ENCODE assay signal across 12 mouse cellular contexts in genomic region chr17:80786061-80786851, GRCm38 (mm10). TPM values are rescaled to one million over a fixed set of nuclear protein-coding genes. Genes with fewer than 3 reads are reported as not detected.
DNase-seq lines count a peak whose midpoint lies in the region; ATAC-seq and TF ChIP-seq lines count a peak whose summit lies in the region.
"Had no signal": no experiment of that assay in that cellular context is flagged by ENCODE, and none has a peak within 500 bp of the region (broad histone marks: within the 10 kb centered on the region; RNA-seq: fewer than 3 reads in every experiment).

No protein-coding gene starts in this region.

- H3K4me2 ChIP-seq in intestine, embryonic 14.5 days (ENCODE audit: low read length), result no peak overlapping the region
- H3K4me2 ChIP-seq in intestine, postnatal 0 days (replicated peaks; ENCODE audit: low read depth), result no peak overlapping the region
- H3K4me2 ChIP-seq in kidney, embryonic 16.5 days (replicated peaks; ENCODE audit: low read depth, low read length), result no peak overlapping the region
- H3K4me2 ChIP-seq in midbrain, embryonic 13.5 days (replicated peaks), result no peak overlapping the region
- H3K4me2 ChIP-seq: hindbrain, embryonic 13.5 days; neural tube, embryonic 12.5 days had no signal

- TF ChIP-seq CTCF in intestine, postnatal 0 days (IDR thresholded peaks at IDR 0.05; ENCODE audit: low read depth), result no peak

- H3K9me3 ChIP-seq in intestine, embryonic 14.5 days (ENCODE audit: control insufficient read depth, low read length), result peaks cover 3% of the 10 kb centered on the region; the same call in 1 of the 2 replicates
- no peaks in the 10 kb centered on the region for H3K9me3 ChIP-seq in intestine, postnatal 0 days (ENCODE audit: control insufficient read depth)
- H3K9me3 ChIP-seq in kidney, embryonic 16.5 days (ENCODE audit: low read length), result no peaks in the 10 kb centered on the region
- no peaks in the 10 kb centered on the region; the same call in 1 of the 2 replicates for H3K9me3 ChIP-seq in midbrain, embryonic 13.5 days
- H3K9me3 ChIP-seq: forebrain, embryonic 10.5 days; hindbrain, embryonic 13.5 days; neural tube, embryonic 12.5 days had no signal

- no peak overlapping the region for H3K9ac ChIP-seq in intestine, embryonic 14.5 days (ENCODE audit: low read length)
- no peak overlapping the region for H3K9ac ChIP-seq in intestine, postnatal 0 days (ENCODE audit: low read depth, low read length)
- no peak overlapping the region for H3K9ac ChIP-seq in kidney, embryonic 16.5 days (replicated peaks; ENCODE audit: low read length)
- H3K9ac ChIP-seq in midbrain, embryonic 13.5 days (replicated peaks), result no peak overlapping the region
- H3K9ac ChIP-seq: hindbrain, embryonic 13.5 days; neural tube, embryonic 12.5 days had no signal

- no peaks in the 10 kb centered on the region for H3K27me3 ChIP-seq in intestine, embryonic 14.5 days (replicated peaks; ENCODE audit: control insufficient read depth, insufficient read depth, low read length)
- no peaks in the 10 kb centered on the region for H3K27me3 ChIP-seq in intestine, postnatal 0 days (replicated peaks; ENCODE audit: control insufficient read depth, insufficient read depth, low read length)
- H3K27me3 ChIP-seq in kidney, embryonic 16.5 days (ENCODE audit: insufficient read depth, low read length), result no peaks in the 10 kb centered on the region
- no peaks in the 10 kb centered on the region for H3K27me3 ChIP-seq in midbrain, embryonic 13.5 days
- H3K27me3 ChIP-seq: hindbrain, embryonic 13.5 days; neural tube, embryonic 12.5 days had no signal

- no peak for ATAC-seq in intestine, embryonic 14.5 days (replicated peaks; ENCODE audit: low FRiP score, low TSS enrichment, low read depth)
- ATAC-seq in intestine, postnatal 0 days, result no peak
- peak; percentile 50 for ATAC-seq in kidney, embryonic 16.5 days (ENCODE audit: low FRiP score, low TSS enrichment)
- no peak for ATAC-seq in midbrain, embryonic 13.5 days

- DNase-seq in intestine, embryonic 14.5 days (ENCODE audit: low spot score), result no peak
- peak; percentile 75 for DNase-seq in R1 (ENCODE audit: low read depth, low spot score)
- peak; percentile 51 for DNase-seq in lung, postnatal 36 days
- no peak for DNase-seq in adrenal gland, postnatal 4 days (ENCODE audit: low spot score in 2 of 2)
- DNase-seq in layer of hippocampus, postnatal 25 days (ENCODE audit: extremely low spot score in 1 of 2, low spot score in 1 of 2), result no peak

- H3K36me3 ChIP-seq in intestine, embryonic 14.5 days (ENCODE audit: control insufficient read depth, insufficient read depth, low read length), result no peaks in the 10 kb centered on the region
- no peaks in the 10 kb centered on the region for H3K36me3 ChIP-seq in intestine, postnatal 0 days (ENCODE audit: control insufficient read depth, insufficient read depth)
- no peaks in the 10 kb centered on the region for H3K36me3 ChIP-seq in kidney, embryonic 16.5 days (ENCODE audit: insufficient read depth, low read length)
- H3K36me3 ChIP-seq in midbrain, embryonic 13.5 days, result no peaks in the 10 kb centered on the region
- H3K36me3 ChIP-seq: forebrain, embryonic 10.5 days; hindbrain, embryonic 13.5 days; neural tube, embryonic 12.5 days had no signal

- H3K27ac ChIP-seq in intestine, embryonic 14.5 days (ENCODE audit: low read depth), result peak overlapping the region; percentile 24
- H3K27ac ChIP-seq in intestine, postnatal 0 days (ENCODE audit: low read depth, low read length), result no peak overlapping the region
- H3K27ac ChIP-seq in kidney, embryonic 16.5 days (ENCODE audit: low read length), result peak overlapping the region; percentile 89
- H3K27ac ChIP-seq in midbrain, embryonic 13.5 days, result no peak overlapping the region
- H3K27ac ChIP-seq: forebrain, embryonic 10.5 days; hindbrain, embryonic 13.5 days; left cerebral cortex, adult 2 months; neural tube, embryonic 12.5 days had no signal

- peaks cover 7% of the 10 kb centered on the region for H3K4me1 ChIP-seq in intestine, embryonic 14.5 days (replicated peaks; ENCODE audit: control insufficient read depth, insufficient read depth, low read length)
- H3K4me1 ChIP-seq in intestine, postnatal 0 days (replicated peaks; ENCODE audit: control insufficient read depth, insufficient read depth, low read length), result 0 out of 2 replicates have a peak, but pooled peaks cover 3% of the 10 kb centered on the region
- peaks cover 40% of the 10 kb centered on the region for H3K4me1 ChIP-seq in kidney, embryonic 16.5 days (ENCODE audit: insufficient read depth, low read length)
- H3K4me1 ChIP-seq in midbrain, embryonic 13.5 days (replicated peaks), result no peaks in the 10 kb centered on the region
- H3K4me1 ChIP-seq: hindbrain, embryonic 13.5 days; neural tube, embryonic 12.5 days had no signal

- no peak overlapping the region for H3K4me3 ChIP-seq in intestine, embryonic 14.5 days (ENCODE audit: low read depth, low read length)
- H3K4me3 ChIP-seq in intestine, postnatal 0 days (ENCODE audit: low read depth, low read length), result no peak overlapping the region
- H3K4me3 ChIP-seq in kidney, embryonic 16.5 days (ENCODE audit: low read length), result no peak overlapping the region
- H3K4me3 ChIP-seq in midbrain, embryonic 13.5 days (replicated peaks), result no peak overlapping the region
- H3K4me3 ChIP-seq: forebrain, embryonic 10.5 days; hindbrain, embryonic 13.5 days; left cerebral cortex, adult 2 months; neural tube, embryonic 12.5 days had no signal

- 42% methylated on average over 8 of the region's 8 CpGs for WGBS in intestine, embryonic 14.5 days
- WGBS in intestine, postnatal 0 days, result 42% methylated on average over 8 of the region's 8 CpGs
- 38% methylated on average over 8 of the region's 8 CpGs for WGBS in kidney, embryonic 16.5 days
- WGBS in midbrain, embryonic 13.5 days, result 84% methylated on average over 8 of the region's 8 CpGs

RNA-seq across cellular contexts. Expression of gene Map4k3, which starts 58.0 kb away (rescaled TPM):
- polyA plus RNA-seq in intestine, embryonic 14.5 days (2014; fragmentation: Nextera tagmentation; extraction: Ambion mirVana), result 31.2 and 33.3 TPM in 2 replicates
- 13.5 and 13.8 TPM in 2 replicates for polyA plus RNA-seq in intestine, postnatal 0 days (2015; fragmentation: Nextera tagmentation; extraction: Ambion mirVana)
- 22.8 and 23.4 TPM in 2 replicates for polyA plus RNA-seq in kidney, embryonic 16.5 days (2015; fragmentation: Nextera tagmentation; extraction: Ambion mirVana)
- polyA plus RNA-seq in midbrain, embryonic 13.5 days (2015; fragmentation: Nextera tagmentation; extraction: Ambion mirVana), result 22.6 and 23.5 TPM in 2 replicates
- total RNA-seq in adrenal gland, postnatal 4 days (2021), result 10 to 100 TPM; 48.7 to 57.6 TPM
- 10 to 100 TPM; 87.8 to 88.7 TPM for total RNA-seq in layer of hippocampus, postnatal 25 days (2021)

Comparison
In these comparisons a context has a peak if more than half of its experiments do, and no peak if none do; other contexts are left out.
1. H3K27ac ChIP-seq: peak in intestine, embryonic 14.5 days (single experiment) and kidney, embryonic 16.5 days (single experiment); none in intestine, postnatal 0 days (single experiment) and midbrain, embryonic 13.5 days (single experiment).
2. DNase-seq: peak in R1 (single experiment) and lung, postnatal 36 days (single experiment); none in intestine, embryonic 14.5 days (single experiment), adrenal gland, postnatal 4 days (0 of 2) and layer of hippocampus, postnatal 25 days (0 of 2).